Mouse (Mus musculus): Measurements from ENCODE around the gene Gm12845. TPM values are rescaled to one million over a fixed set of nuclear protein-coding genes. Genes with fewer than 3 reads are reported as not detected.
"Not testable (repeated sequence)": the region's sequence is repeated elsewhere in the genome, so short reads cannot be mapped to it uniquely, and the experiment has no call there.

Gm12845 gene
- total RNA-seq (2021): not detected
- long read RNA-seq, experiment 1: 0 reads
- long read RNA-seq, experiment 2: 0 reads

GRCm38 (mm10) chr4:117724112-117724511, at the start of gene Gm12845:
Gene Gm12845, plus strand, starts transcription at chr4:117724412.
- no peak for DNase-seq

- DNase-seq: peak; percentile 88
These were observed 47.3 kb upstream of the Gm12845 start for GRCm38 (mm10) chr4:117676903-117677302.

- DNase-seq: no peak
These were observed 43.2 kb upstream of the Gm12845 start for GRCm38 (mm10) chr4:117680963-117681362.

GRCm38 (mm10) chr4:117681931-117682461, 42.2 kb upstream of the Gm12845 start, which contains the start of gene Dmap1:
Gene Dmap1, minus strand, starts transcription at chr4:117682273.
- DNase-seq: peak; percentile 79

- no peak for DNase-seq
These were observed 41.7 kb upstream of the Gm12845 start for GRCm38 (mm10) chr4:117682463-117682862.

GRCm38 (mm10) chr4:117683048-117683768, 41.0 kb upstream of the Gm12845 start:
- no peak for DNase-seq

GRCm38 (mm10) chr4:117686354-117686753, 37.9 kb upstream of the Gm12845 start:
- DNase-seq: no peak

GRCm38 (mm10) chr4:117705361-117705760, 18.9 kb upstream of the Gm12845 start:
- peak; percentile 51 for DNase-seq

GRCm38 (mm10) chr4:117708780-117709550, 15.2 kb upstream of the Gm12845 start:
- no peak for DNase-seq

GRCm38 (mm10) chr4:117712314-117712713, 11.9 kb upstream of the Gm12845 start:
- no peak for DNase-seq

- no peak for DNase-seq
These were observed 10.7 kb upstream of the Gm12845 start for GRCm38 (mm10) chr4:117713303-117714098.

- DNase-seq: no peak
These were observed 7.7 kb downstream of the Gm12845 start for GRCm38 (mm10) chr4:117731926-117732325.

- DNase-seq: peak; percentile 21
These were observed 13.3 kb downstream of the Gm12845 start for GRCm38 (mm10) chr4:117737559-117737958.

- DNase-seq: not testable (repeated sequence)
These were observed 28.3 kb downstream of the Gm12845 start for GRCm38 (mm10) chr4:117752469-117752868.

- DNase-seq: no peak
These were observed 35.9 kb downstream of the Gm12845 start for GRCm38 (mm10) chr4:117760151-117760550.

- DNase-seq: no peak
These were observed 41.2 kb downstream of the Gm12845 start, which contains the start of gene Klf17 for GRCm38 (mm10) chr4:117765416-117765815. Gene Klf17, minus strand, starts transcription at chr4:117765648.

GRCm38 (mm10) chr4:117770935-117771334, 46.7 kb downstream of the Gm12845 start:
- DNase-seq: peak; percentile 48

GRCm38 (mm10) chr4:117772960-117773359, 48.7 kb downstream of the Gm12845 start:
- no peak for DNase-seq

Measured in gastrocnemius, postnatal 10 days (tissue).